Mouse (Mus musculus) adrenal gland, adult (tissue): ENCODE results near the gene Kif3a.
"Not testable (repeated sequence)": the region's sequence is repeated elsewhere in the genome, so short reads cannot be mapped to it uniquely, and the experiment has no call there.

Source experiments
- DNase-seq, 2 experiments: peaks; one replicate each; pipeline ENCODE4 v3.0.0; 2022 to 2023; ENCODE audit warnings: low spot score in 1 of 2; ENCODE audit not compliant: inconsistent age in 2 of 2

Kif3a gene

DNA sequence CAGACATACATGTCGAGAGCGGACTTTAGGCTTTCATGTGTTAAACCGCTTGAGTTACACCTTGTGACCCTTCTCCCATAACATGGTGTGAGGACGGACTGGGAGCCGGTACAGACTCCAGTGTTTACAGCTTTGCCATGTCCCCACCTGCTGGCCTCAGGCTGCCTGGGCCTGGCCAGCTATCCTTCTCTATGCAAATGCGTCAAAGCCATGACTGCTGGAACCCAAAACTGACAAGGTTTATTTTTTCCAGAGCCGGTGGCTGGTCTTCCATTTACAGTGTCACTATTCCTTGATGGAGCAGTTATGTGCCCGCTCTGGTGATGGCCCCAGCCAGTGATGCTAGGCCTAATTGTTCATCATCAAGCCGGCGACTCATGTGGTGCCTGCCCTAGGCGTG lies 26.0 kb upstream of the Kif3a start:
- DNase-seq = no peak

DNA sequence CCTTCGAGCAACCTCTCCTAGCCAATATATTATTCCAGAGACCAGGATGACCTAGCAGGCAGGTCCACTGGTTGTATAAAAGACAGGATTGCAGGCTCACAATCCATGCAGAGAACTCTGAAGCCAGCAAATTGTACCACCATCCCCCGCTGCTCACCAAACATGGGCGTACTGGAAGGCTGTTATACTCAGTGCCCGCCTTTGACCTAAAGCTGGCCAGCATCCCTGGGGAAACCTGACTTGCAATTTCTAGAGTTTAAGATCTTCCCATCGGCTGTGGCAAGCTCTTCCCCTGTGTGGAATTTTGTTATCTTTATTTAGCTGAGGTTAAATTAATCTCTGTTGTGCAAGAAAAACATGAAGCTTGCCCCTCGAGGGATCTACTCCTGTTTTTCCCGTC lies 24.2 kb upstream of the Kif3a start:
- no peak for DNase-seq

DNA sequence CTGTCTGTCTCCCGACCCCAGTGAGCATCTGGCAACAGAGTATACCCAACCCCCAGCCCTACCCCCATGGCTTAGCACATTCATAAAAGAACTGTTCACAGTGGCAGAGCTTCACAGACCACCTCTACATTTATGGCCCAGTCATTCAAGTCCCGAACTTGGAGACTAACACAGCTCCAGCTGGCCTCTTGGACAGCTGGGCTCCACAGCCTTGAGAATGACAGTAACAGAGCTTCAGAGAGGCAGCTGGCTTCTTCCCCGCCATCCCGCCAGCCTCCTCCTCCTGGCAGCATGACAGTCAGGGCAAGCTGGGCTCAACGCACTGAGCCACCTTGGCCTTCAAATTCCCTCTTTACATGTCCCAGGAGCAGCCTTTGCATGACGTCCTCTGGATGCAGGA lies 20.9 kb upstream of the Kif3a start:
- DNase-seq = peak in 1 of 2 experiments; percentile 59

DNA sequence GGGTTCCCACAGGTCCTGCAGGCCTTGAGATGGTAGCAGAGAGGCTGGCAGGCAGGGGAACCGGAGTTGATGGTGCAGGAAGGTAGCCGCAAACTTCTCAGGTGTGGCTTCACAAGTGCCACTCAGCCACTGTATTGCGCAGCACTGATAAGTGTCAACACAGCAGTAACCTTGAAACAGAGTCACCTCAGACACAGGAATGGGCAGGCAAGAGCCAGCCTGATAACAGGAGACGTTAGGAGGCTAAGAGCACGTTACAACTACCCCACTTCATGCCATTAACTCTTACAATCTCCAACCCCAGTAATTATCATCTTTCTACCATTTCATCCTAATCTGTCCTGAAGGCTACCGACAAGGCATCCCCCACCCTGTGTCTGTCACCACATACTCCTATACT lies 19.6 kb upstream of the Kif3a start:
- no peak for DNase-seq

GRCm38 (mm10) chr11:53548036-53548605 lies 19.1 kb upstream of the Kif3a start:
- DNase-seq = peak; percentile 46 to 71

GRCm38 (mm10) chr11:53550714-53551113 lies 16.5 kb upstream of the Kif3a start:
- DNase-seq = no peak

GRCm38 (mm10) chr11:53551754-53552153 lies 15.4 kb upstream of the Kif3a start:
- DNase-seq = peak in 1 of 2 experiments; percentile 11

GRCm38 (mm10) chr11:53556529-53556928 lies 10.7 kb upstream of the Kif3a start:
- DNase-seq = not testable (repeated sequence)

DNA sequence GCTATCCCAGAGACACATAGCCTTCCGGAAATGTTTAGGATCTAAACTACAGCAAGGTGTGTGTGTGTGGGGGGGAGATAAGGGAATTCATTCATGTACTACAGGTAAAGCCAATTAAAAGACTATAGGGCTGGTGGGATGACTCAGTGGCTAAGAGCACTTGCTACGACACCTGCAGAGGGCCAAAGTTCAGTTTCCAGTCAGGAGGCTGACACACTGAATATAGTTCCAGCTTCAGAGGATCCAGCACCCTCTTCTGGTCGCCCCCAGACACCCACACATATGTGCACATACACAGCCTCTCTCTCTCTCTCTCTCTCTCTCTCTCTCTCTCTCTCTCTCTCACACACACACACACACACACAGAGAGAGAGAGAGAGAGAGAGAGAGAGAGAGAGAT lies 9.2 kb upstream of the Kif3a start:
- DNase-seq = not testable (repeated sequence)

- not testable (repeated sequence) for DNase-seq
Measured at GRCm38 (mm10) chr11:53559980-53560379, 7.2 kb upstream of the Kif3a start.

DNA sequence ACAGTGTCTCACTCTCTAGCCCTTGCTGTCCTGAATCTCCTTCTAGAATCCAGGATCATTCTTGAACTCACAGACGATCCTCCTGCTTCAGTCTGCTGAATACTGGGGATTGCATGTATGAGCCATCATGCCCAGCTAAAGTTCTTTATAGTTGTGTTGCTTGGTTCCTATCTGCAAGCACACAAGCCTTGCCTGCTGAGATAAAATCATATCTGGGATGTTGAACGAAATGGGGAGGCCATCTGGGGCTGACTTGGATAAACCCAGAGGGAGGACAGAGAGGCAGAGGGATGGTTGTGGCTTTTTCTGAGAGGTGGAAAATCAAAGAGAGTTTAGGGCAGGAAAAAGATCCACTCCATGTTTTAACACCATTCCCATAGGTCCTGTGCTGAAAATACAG lies 5.2 kb upstream of the Kif3a start:
- DNase-seq = no peak

- no peak for DNase-seq
Measured at GRCm38 (mm10) chr11:53566646-53567045, 533 bp upstream of the Kif3a start.

DNA sequence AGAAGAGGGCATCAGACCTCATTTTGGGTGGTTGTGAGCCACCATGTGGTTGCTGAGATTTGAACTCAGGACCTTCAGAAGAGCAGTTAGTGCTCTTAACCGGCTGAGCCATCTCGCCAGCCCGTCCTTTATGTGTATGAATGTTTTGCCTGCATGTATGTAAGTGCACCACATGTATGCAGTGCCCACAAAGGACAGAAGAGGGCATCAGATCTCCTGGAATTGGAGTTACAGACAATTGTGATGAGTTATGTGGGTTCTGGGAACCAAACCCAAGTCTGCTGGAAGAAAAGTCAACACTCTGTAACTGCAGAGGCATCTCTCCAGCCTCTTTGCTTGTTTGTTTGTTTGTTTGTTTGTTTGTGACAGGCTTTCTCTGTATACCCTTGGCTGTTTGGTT lies 13.4 kb downstream of the Kif3a start:
- DNase-seq = no peak

DNA sequence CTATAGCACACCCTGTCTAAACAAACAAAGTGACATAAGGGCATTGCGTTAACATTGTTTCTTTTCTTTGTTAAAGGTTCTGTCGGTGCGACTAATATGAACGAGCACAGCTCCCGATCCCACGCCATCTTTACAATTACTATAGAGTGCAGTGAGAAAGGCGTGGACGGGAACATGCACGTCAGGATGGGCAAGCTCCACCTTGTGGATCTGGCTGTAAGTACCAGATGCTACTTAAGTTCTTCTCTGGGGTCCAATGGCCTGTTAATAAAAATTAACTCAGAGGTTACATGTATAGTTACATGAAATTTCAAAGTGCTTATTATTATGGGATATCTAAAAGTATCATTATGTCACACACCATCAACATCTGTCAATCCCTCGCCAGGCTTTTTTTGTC lies 16.0 kb downstream of the Kif3a start:
- DNase-seq = no peak

DNA sequence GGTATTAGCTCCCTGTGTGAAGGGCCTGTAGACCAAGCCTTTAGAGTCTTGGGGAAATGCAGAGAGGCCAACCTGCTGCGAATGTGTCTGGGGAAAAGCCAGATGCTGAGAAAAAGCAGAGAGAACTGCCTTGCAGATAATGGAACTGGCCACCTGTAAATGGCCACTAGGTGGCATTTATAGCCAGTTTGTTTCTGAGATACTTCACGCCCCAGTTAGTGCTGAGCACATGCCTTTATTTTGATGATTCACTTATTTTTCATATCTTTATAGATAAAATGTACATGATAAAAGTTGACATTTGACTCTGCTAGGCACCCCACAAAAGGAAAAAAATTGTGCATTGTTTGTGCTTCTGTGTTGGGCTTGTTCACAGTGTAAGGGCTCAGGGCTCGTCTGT lies 17.7 kb downstream of the Kif3a start:
- DNase-seq = peak in 1 of 2 experiments; percentile 51

DNA sequence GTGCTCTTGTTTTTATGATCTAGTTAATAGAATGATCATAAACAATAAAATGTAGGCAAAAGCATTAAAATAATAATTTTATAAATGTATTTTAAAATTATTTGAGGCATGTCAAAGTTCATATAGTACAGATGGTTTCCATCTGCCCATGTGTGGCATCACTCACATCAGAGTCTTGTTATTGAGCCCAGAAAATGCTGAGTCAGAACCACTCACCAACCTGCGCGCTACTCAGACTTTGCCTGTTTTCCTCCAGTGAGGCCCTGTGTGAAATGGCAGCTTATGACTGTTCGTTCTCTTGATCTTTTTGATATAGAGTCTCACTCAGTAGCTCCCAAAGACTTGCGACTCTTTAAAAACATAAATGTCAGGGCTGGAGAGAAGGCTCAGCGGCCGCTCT lies 18.3 kb downstream of the Kif3a start:
- peak in 1 of 2 experiments; percentile 31 for DNase-seq

DNA sequence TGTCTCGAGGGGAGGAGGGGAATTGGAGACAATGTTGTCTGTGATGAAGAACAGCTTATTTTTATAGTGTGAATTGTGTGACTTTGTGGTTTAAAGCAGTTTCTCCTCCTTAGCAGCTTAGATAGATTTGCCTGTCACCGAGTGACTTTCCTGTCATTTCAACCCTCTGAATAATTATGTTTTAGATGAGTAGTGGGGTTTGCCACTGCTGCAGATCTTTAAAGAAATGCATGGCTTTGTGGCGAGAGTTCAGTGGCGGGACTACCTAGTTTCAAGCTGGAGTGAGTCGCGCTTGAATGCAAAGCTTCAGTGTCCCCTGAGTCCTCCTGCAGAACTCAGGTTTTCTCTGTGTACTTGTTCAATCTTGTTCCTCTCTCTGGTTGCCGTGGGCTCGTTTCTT lies 21.1 kb downstream of the Kif3a start:
- DNase-seq = no peak

- peak in 1 of 2 experiments; percentile 55 for DNase-seq
Measured at GRCm38 (mm10) chr11:53590368-53590768, 23.2 kb downstream of the Kif3a start.

DNA sequence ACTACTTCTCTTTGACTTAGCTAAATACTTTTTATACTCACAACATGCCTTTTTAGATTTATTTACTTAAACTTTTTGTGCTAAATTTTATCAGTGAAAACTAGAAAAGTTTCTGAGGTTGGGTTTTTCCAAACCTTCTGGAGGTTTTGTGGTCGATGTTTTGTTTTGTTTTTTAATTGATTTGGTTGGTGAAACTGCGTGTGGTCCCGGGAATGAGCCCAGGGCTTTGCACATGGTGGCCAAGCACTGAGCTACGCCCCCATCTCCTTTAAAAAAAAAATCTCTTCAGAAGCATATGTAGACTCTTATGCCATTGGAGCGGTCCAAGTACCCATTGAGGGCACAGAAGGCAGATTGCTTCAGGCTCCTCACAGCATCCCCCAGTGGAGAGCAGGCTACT lies 23.9 kb downstream of the Kif3a start:
- no peak for DNase-seq

GRCm38 (mm10) chr11:53604983-53605382 lies 37.8 kb downstream of the Kif3a start:
- no peak for DNase-seq

GRCm38 (mm10) chr11:53605609-53606008 lies 38.4 kb downstream of the Kif3a start:
- DNase-seq = no peak

DNA sequence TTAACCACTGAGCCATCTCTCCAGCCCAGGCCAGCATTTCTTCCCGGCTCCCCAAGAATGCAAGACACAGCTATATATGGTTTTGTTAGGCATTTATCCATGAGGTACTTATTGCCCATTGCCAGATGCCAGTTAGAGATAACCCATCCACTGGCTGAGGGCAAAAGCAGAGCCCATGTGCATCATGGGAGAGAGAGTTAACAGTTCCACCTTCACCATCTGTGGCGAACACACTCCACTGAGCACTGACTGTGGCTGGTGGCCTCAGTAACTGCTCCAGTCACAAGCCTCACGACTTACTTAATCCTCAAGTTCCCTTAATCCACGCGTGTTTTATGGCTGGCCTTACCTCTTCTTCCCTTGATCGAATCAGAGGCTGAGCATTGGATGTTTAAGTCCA lies 42.1 kb downstream of the Kif3a start:
- no peak for DNase-seq

DNA sequence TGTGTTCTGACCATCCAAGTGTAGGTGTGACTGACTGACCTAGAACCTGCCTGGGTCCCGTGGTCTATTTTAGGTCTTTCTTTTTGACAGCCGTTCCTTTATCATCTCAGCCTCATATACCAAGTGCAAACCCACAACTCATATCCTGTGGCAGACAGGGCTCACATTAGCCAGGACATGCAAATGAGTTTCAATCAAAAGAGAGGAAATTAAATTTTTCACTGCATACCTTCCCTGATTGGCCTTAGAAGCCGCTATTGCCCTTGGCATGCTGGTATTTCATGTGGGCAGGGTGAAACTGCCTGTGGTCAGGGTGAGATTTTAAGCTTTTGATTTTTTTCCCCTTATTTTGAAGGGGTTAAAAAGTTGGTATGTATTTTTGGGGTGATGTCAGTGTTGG lies 42.5 kb downstream of the Kif3a start:
- no peak for DNase-seq

GRCm38 (mm10) chr11:53615172-53615571 lies 48.0 kb downstream of the Kif3a start:
- no peak for DNase-seq
